Mouse (Mus musculus): ENCODE results near the gene Myl7.

DNA sequence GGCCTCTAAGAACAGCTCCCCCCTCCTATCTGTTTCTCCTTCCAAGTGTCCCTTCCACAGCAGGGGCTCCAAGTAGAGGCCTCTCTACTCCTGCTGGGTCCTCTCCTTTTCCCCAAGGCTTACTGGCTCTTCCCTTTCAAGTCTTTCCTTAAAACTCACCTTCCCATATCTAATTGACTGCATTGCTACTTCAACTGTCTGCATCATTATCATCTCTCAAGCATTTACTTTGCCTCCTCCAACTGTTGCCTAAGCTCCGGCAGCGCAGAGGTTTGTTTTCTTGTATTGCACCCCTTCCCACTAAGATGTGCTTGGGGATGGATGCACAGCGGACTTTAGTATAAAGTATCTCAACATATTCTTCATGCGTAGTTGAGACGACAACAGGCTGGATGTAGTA, 21.2 kb downstream of the Myl7 start:
- TF ChIP-seq POLR2A (IDR thresholded peaks at IDR 0.05; ENCODE audit: control insufficient read depth, low read depth, low read length) (no peak), CTCF (IDR thresholded peaks at IDR 0.05; ENCODE audit: control insufficient read depth, insufficient read depth, insufficient replicate concordance, low read depth, low read length) (no peak)

Data from testis, adult 2 months (tissue).